Mouse (Mus musculus) heart, adult 18-20 months (tissue): ENCODE measurements around the gene Comt. TPM values are rescaled to one million over a fixed set of nuclear protein-coding genes. Genes with fewer than 3 reads are reported as not detected.
A peak's percentile ranks its signal among the peaks of the same experiment; 100 is the strongest.

ENCODE experiments used
- DNase-seq, 2 experiments: peaks; one replicate each; pipeline ENCODE4 v3.0.0; 2021 to 2022; ENCODE audit warnings: mixed read lengths in 1 of 2
- microRNA-seq, 2 experiments: library from miRNA; unstranded; fragments of <30 nt; microRNA quantifications; one replicate each; pipeline ENCODE4 v1.2.0; 2022
- total RNA-seq, 2 experiments: library from RNA; stranded (reverse); gene quantifications; 2 replicates each; pipeline ENCODE4 v1.2.3; 2021

The Comt gene
- total RNA-seq, 2 experiments from 2014 or later, result 123 to 141 TPM

- no peak for DNase-seq
Measured at GRCm38 (mm10) chr16:18357977-18358376, 68.7 kb downstream of the Comt start.

GRCm38 (mm10) chr16:18356961-18357360 is 69.7 kb downstream of the Comt start:
- peak; percentile 56 to 57 for DNase-seq

Small RNA genes within 50 kb of the gene (microRNA-seq; reads per million reads assigned to microRNA genes)
- gene Gm26219, result 0 reads per million in 2 experiments

Other genes with a start within 250 kb of the Comt start
- not detected for gene Ccdc188, start 209.0 kb downstream of the Comt start, total RNA-seq
- 10 to 100 TPM; 18.1 to 25.1 TPM for gene Zdhhc8, start 191.7 kb downstream of the Comt start, total RNA-seq
- gene Trmt2a, start 178.2 kb downstream of the Comt start, total RNA-seq, result 10 to 100 TPM; 13.8 to 16.7 TPM
- 10 to 100 TPM; 36.3 to 42.5 TPM for gene Ranbp1, start 178.1 kb downstream of the Comt start, total RNA-seq
- gene Gm49776, start 168.5 kb downstream of the Comt start, total RNA-seq, result not detected
- 10 to 100 TPM; 10.9 to 12.4 TPM for gene Dgcr8, start 137.6 kb downstream of the Comt start, total RNA-seq
- 100 to 1,000 TPM; 170 to 176 TPM for gene Tango2, start 78.7 kb downstream of the Comt start, total RNA-seq
- 10 to 100 TPM; 13.1 to 15.1 TPM for gene Arvcf, start 78.7 kb downstream of the Comt start, total RNA-seq
- gene Txnrd2, start 468 bp downstream of the Comt start, total RNA-seq, result 10 to 100 TPM; 42.9 to 44.4 TPM
- 1 to 10 TPM; 6.1 to 6.4 TPM for gene Gnb1l, start 71.9 kb upstream of the Comt start, total RNA-seq
- 1 to 10 TPM; 3.9 to 4.1 TPM for gene Rtl10, start 72.0 kb upstream of the Comt start, total RNA-seq
- gene Tbx1, start 163.8 kb upstream of the Comt start, total RNA-seq, result 1 to 10 TPM; 1.1 to 1.3 TPM
- under 1 TPM; 0.27 to 0.67 TPM for gene Gp1bb, start 195.6 kb upstream of the Comt start, total RNA-seq
- 1 to 10 TPM in 1 of 2 experiments, under 1 TPM in 1; 0.15 to 1.1 TPM for gene Gm49601, start 199.6 kb upstream of the Comt start, total RNA-seq
- 1 to 10 TPM; 3.9 to 4.1 TPM for gene Sept5, start 203.1 kb upstream of the Comt start, total RNA-seq